Mouse (Mus musculus): ENCODE results near the gene Pak1. TPM values are rescaled to one million over a fixed set of nuclear protein-coding genes. Genes with fewer than 3 reads are reported as not detected.

Gene Pak1
- 1 to 10 TPM; 1.2 to 1.6 TPM for total RNA-seq (2021)
- 1.1 and 1.8 TPM in 2 replicates for polyA plus RNA-seq (2012; rRNA removed)
- long read RNA-seq, partial matches to known transcripts, result 0 of 3 reads
- long read RNA-seq, other reads (novel, unspliced or antisense), result 1 of 3 reads

DNA sequence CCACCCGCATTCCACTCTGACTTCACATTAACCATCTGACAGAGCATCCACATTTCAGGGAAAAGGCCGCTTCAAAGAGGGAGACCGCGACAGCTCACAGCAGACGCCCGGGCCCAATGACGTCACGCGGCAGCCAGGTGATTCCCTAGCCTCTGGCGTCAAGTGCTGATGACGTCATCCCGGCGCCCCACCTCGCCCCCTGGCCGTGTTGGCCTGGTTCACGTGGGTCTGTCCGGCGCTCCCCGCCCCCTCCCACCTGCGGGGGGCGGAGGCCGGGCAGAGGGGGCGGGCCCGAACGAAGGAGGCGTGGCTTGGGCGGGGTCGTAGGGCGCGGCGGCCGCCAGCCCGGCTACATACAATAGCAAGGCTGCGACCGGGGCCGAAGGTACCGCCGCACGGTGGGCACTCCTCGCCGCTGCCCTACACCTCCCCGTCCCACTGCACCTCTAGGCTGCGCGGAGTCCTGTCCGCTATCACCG is at the start of gene Pak1:
Pak1 (plus strand) TSS at position 352 of the 479 bp plus-strand sequence.
- Histone ChIP-seq H3K4me3 (peak within 1 kb of the TSS; percentile 62), H3K79me2 (replicated peaks; ENCODE audit: control insufficient read depth, insufficient read depth, low read length) (no peaks in the 10 kb centered on the region), H3K36me3 (ENCODE audit: control insufficient read depth, insufficient read depth, low read length) (no peaks in the 10 kb centered on the region), H3K9ac (ENCODE audit: low read depth, low read length) (peak within 1 kb of the TSS; percentile 34), H3K4me1 (ENCODE audit: control insufficient read depth, insufficient read depth, low read length) (no peaks in the 10 kb centered on the region), H3K27me3 (ENCODE audit: control insufficient read depth, insufficient read depth, low read length) (peaks cover 10% of the 10 kb centered on the region), H3K27ac (no peak within 1 kb of the TSS)
- intact Hi-C loops (cut with DNase I), result no loop called here
- TF ChIP-seq EP300 (IDR thresholded peaks at IDR 0.05; ENCODE audit: insufficient read depth, low read depth, low read length) (no peak), POLR2A (IDR thresholded peaks at IDR 0.05; ENCODE audit: insufficient read depth, low read depth, low read length) (no peak), CTCF (IDR thresholded peaks at IDR 0.05) (no peak)
- DNase-seq, result peak; percentile 53 to 67
- WGBS, result 2% methylated on average over 42 of the region's 46 CpGs

DNA sequence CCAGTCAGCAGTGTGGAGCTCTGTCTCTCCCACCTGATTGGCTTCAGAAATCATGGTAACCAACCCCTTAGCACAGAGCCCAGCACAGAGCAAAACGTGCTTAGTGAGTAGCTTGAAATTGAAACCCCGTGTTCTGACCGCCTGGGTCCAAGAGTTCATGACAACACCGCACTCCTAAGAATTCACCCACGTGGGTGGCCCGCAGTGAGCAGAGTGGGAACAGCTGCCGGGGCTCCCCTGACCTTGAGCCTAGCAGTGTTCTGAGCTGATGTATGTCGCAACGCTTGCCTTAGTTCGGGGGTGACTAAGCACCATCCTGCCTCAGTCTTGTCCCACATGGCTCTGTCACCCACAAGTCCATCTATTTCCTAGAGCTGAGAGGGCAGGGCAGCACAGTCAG is 47.4 kb upstream of the Pak1 start:
- 74% methylated on average over 10 of the region's 10 CpGs for WGBS
- Histone ChIP-seq H3K79me2 (replicated peaks; ENCODE audit: control insufficient read depth, insufficient read depth, low read length) (no peaks in the 10 kb centered on the region), H3K4me1 (ENCODE audit: control insufficient read depth, insufficient read depth, low read length) (peaks cover 3% of the 10 kb centered on the region), H3K36me3 (ENCODE audit: control insufficient read depth, insufficient read depth, low read length) (no peaks in the 10 kb centered on the region), H3K27ac (no peak overlapping the region), H3K4me3 (no peak overlapping the region), H3K9ac (ENCODE audit: low read depth, low read length) (no peak overlapping the region), H3K27me3 (ENCODE audit: control insufficient read depth, insufficient read depth, low read length) (no peaks in the 10 kb centered on the region)
- intact Hi-C loops (cut with DNase I), result no loop called here
- no peak for DNase-seq
- TF ChIP-seq EP300 (IDR thresholded peaks at IDR 0.05; ENCODE audit: insufficient read depth, low read depth, low read length) (no peak), POLR2A (IDR thresholded peaks at IDR 0.05; ENCODE audit: insufficient read depth, low read depth, low read length) (no peak), CTCF (IDR thresholded peaks at IDR 0.05) (no peak)

DNA sequence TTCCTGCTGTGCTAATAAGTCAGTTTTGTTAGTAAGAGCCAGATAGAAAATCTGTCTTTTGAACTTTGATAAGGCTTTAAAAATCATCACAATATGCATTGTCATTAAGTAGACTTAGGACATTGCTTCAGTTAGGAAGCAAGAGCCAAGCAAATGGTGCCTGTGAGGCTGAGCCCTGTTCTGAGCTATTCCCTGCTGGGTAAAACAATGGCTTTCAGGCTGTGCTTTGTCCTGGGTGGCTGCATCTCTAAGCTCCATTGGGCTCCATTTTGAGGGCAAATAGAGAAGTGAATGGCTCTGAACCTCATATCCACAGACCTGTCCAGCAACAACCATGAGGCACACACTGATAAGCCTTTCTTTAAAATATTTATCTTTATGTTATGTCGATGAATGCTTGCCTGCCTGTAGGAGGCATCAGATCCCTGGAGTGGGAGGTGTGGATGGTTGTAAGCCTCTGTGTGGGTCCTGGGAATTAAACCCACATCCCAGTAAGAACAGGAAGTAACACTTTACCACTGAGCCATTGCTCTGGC is 46.5 kb upstream of the Pak1 start:
- intact Hi-C loops (cut with DNase I), result no loop called here
- H3K9ac ChIP-seq (ENCODE audit: low read depth, low read length), result no peak overlapping the region
- 44% methylated on average over 1 of the region's 1 CpGs for WGBS
- DNase-seq, result no peak
- no peak overlapping the region for H3K27ac ChIP-seq
- no peak overlapping the region for H3K4me3 ChIP-seq
- TF ChIP-seq CTCF (IDR thresholded peaks at IDR 0.05), result no peak
- TF ChIP-seq EP300 (IDR thresholded peaks at IDR 0.05; ENCODE audit: insufficient read depth, low read depth, low read length), result no peak
- TF ChIP-seq POLR2A (IDR thresholded peaks at IDR 0.05; ENCODE audit: insufficient read depth, low read depth, low read length), result no peak
- peaks cover 3% of the 10 kb centered on the region for H3K4me1 ChIP-seq (ENCODE audit: control insufficient read depth, insufficient read depth, low read length)
- H3K79me2 ChIP-seq (replicated peaks; ENCODE audit: control insufficient read depth, insufficient read depth, low read length), result no peaks in the 10 kb centered on the region
- no peaks in the 10 kb centered on the region for H3K27me3 ChIP-seq (ENCODE audit: control insufficient read depth, insufficient read depth, low read length)
- no peaks in the 10 kb centered on the region for H3K36me3 ChIP-seq (ENCODE audit: control insufficient read depth, insufficient read depth, low read length)

DNA sequence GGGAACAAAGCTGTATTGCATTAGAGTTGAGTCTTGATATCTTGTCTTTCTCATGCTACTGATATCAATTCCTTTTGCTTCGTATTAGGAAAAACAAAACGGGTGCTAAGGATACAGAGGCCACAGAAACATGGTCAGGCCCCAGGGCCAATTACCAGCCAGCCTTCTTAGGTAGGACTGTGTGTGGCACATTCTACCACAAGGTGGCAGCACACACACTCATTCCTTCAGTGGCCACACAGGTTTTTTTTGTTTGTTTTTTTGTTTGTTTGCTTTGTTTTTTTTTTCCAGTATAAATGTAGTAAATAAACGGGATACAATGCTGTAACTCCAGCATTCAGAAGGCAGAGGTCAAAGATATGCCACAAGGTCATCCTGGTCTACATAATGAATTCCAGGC is 43.0 kb upstream of the Pak1 start:
- H3K4me3 ChIP-seq, result no peak overlapping the region
- H3K79me2 ChIP-seq (replicated peaks; ENCODE audit: control insufficient read depth, insufficient read depth, low read length), result no peaks in the 10 kb centered on the region
- peak; percentile 47 to 63 for DNase-seq
- no peaks in the 10 kb centered on the region for H3K27me3 ChIP-seq (ENCODE audit: control insufficient read depth, insufficient read depth, low read length)
- H3K4me1 ChIP-seq (ENCODE audit: control insufficient read depth, insufficient read depth, low read length), result peaks cover 6% of the 10 kb centered on the region
- H3K36me3 ChIP-seq (ENCODE audit: control insufficient read depth, insufficient read depth, low read length), result no peaks in the 10 kb centered on the region
- no peak overlapping the region for H3K9ac ChIP-seq (ENCODE audit: low read depth, low read length)
- no peak overlapping the region for H3K27ac ChIP-seq
- intact Hi-C loops (cut with DNase I), result loop anchor here (1.0 to 5.0 kb wide), 5 partner anchors 102 to 376 kb away; no protein-coding TSS in a partner anchor
- peak; percentile 98 for TF ChIP-seq CTCF (IDR thresholded peaks at IDR 0.05)
- TF ChIP-seq POLR2A (IDR thresholded peaks at IDR 0.05; ENCODE audit: insufficient read depth, low read depth, low read length), result no peak
- 0 out of 2 replicates have a peak, but pooled peaks have one; percentile 49 for TF ChIP-seq EP300 (IDR thresholded peaks at IDR 0.05; ENCODE audit: insufficient read depth, low read depth, low read length)
- WGBS, result 11% methylated on average over 3 of the region's 3 CpGs

DNA sequence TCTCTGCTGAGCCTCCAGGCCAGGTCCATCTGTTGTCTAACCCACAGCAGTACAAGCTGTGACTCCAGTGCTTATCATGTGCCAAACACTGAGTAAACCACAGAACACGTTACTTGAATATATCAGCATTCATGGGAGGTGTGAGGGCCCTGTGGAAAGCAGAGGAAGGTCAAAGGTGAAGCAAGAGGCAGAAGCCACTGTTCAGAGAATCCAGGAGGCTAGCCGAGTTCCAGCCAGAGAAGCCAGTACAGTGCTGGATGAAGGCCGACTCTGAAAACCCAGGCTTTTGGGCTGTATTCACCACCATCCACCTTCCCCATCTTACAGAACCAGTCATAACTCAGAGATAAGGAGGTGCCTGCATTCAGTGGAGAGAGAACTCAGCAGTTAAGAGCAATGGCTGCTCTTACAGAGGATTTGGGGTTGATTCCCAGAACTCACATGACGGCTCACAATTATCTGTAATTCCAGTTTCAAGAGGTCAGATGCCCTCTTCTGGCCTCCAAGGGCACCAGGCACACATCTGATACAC is 41.1 kb upstream of the Pak1 start:
- Histone ChIP-seq H3K27ac (no peak overlapping the region), H3K4me3 (no peak overlapping the region), H3K9ac (ENCODE audit: low read depth, low read length) (no peak overlapping the region), H3K27me3 (ENCODE audit: control insufficient read depth, insufficient read depth, low read length) (no peaks in the 10 kb centered on the region), H3K79me2 (replicated peaks; ENCODE audit: control insufficient read depth, insufficient read depth, low read length) (no peaks in the 10 kb centered on the region), H3K4me1 (ENCODE audit: control insufficient read depth, insufficient read depth, low read length) (peaks cover 6% of the 10 kb centered on the region), H3K36me3 (ENCODE audit: control insufficient read depth, insufficient read depth, low read length) (no peaks in the 10 kb centered on the region)
- WGBS, result 64% methylated on average over 4 of the region's 4 CpGs
- DNase-seq, result no peak
- intact Hi-C loops (cut with DNase I), result loop anchor here (5.0 kb wide), 3 partner anchors 100 to 355 kb away; no protein-coding TSS in a partner anchor
- TF ChIP-seq EP300 (IDR thresholded peaks at IDR 0.05; ENCODE audit: insufficient read depth, low read depth, low read length) (no peak), POLR2A (IDR thresholded peaks at IDR 0.05; ENCODE audit: insufficient read depth, low read depth, low read length) (no peak), CTCF (IDR thresholded peaks at IDR 0.05) (no peak)
